In the genomic region with DNA sequence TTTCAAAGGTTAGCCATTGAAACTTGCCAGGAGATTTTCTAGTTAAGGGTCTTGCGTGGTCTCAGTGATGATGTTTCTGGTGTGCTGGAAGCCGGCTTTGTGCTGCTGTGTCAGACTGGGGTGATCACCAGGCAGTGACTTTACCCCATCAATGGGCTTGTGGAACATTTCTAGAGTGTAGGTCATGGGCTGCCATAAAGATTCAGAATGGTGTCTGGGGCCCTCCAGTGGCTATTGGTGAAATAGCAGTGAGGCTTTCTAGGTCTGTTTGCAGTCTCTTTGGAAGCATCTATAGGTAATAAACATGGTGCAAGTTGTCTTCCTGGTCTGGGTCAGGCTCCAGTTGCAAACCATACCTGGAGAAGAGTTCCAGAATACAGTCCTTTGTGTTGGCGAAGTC, we compare ENCODE assay signal across 9 mouse cellular contexts.
DNase-seq lines count a peak whose midpoint lies in the region; ATAC-seq and TF ChIP-seq lines count a peak whose summit lies in the region.
"Had no signal": no experiment of that assay in that cellular context is flagged by ENCODE, and none has a peak within 500 bp of the region (broad histone marks: within the 10 kb centered on the region; RNA-seq: fewer than 3 reads in every experiment).

No protein-coding gene starts in this region.

- no peak overlapping the region for H3K9ac ChIP-seq in forebrain, postnatal 0 days

- intact Hi-C loops in gastrocnemius, adult 2 months (cut with DNase I) = no loop called here
- intact Hi-C loops in gastrocnemius, postnatal 36 days (cut with DNase I) = no loop called here

- H3K36me3 ChIP-seq in forebrain, postnatal 0 days (ENCODE audit: insufficient read depth) = no peaks in the 10 kb centered on the region
- H3K36me3 ChIP-seq: G1E had no signal

- peak; percentile 46 for TF ChIP-seq CTCF in gastrocnemius, adult 2 months (IDR thresholded peaks at IDR 0.05)
- TF ChIP-seq CTCF in forebrain, postnatal 0 days (IDR thresholded peaks at IDR 0.05; ENCODE audit: low read depth) = peak; percentile 83

- ATAC-seq in forebrain, postnatal 0 days = peak; percentile 70; the same call in 1 of the 2 replicates

- H3K4me2 ChIP-seq in forebrain, postnatal 0 days (ENCODE audit: low read depth) = no peak overlapping the region

- H3K4me1 ChIP-seq in forebrain, postnatal 0 days (ENCODE audit: insufficient read depth) = no peaks in the 10 kb centered on the region

- H3K27ac ChIP-seq in gastrocnemius, adult 2 months = no peak overlapping the region
- H3K27ac ChIP-seq in forebrain, postnatal 0 days (ENCODE audit: low read depth, low read length) = no peak overlapping the region

- no peak for DNase-seq in gastrocnemius, adult 2 months
- no peak for DNase-seq in gastrocnemius, postnatal 36 days
- DNase-seq in thymus, postnatal 4 days = peak; percentile 16
- DNase-seq in thymus, adult 18-20 months = no peak
- DNase-seq in forebrain, postnatal 0 days = peak; percentile 77
- peak; percentile 40 for DNase-seq in left cerebral cortex, adult 11 months (ENCODE audit: low spot score)
- peak; percentile 5 for DNase-seq in retina, postnatal 7 days (ENCODE audit: low read depth, low spot score)
- no peak for DNase-seq in thymus, postnatal 10 days (ENCODE audit: low spot score in 2 of 2)

- 63% methylated on average over 3 of the region's 3 CpGs for WGBS in forebrain, postnatal 0 days

- H3K4me3 ChIP-seq in gastrocnemius, adult 2 months = no peak overlapping the region
- no peak overlapping the region for H3K4me3 ChIP-seq in forebrain, postnatal 0 days (ENCODE audit: low read depth, low read length)

- no peaks in the 10 kb centered on the region for H3K27me3 ChIP-seq in forebrain, postnatal 0 days (ENCODE audit: insufficient read depth, low read length)

- H3K9me3 ChIP-seq in forebrain, postnatal 0 days (ENCODE audit: low read length) = no peaks in the 10 kb centered on the region
- H3K9me3 ChIP-seq: G1E had no signal

Comparison
In these comparisons a context has a peak if more than half of its experiments do, and no peak if none do; other contexts are left out.
1. DNase-seq: peak in thymus, postnatal 4 days (single experiment), forebrain, postnatal 0 days (single experiment), left cerebral cortex, adult 11 months (single experiment) and retina, postnatal 7 days (single experiment); none in gastrocnemius, adult 2 months (single experiment), gastrocnemius, postnatal 36 days (0 of 2), thymus, adult 18-20 months (0 of 2) and thymus, postnatal 10 days (0 of 2).